Mouse (Mus musculus) layer of hippocampus, adult 8-10 months (tissue): ENCODE results near the gene Wfdc11. TPM values are rescaled to one million over a fixed set of nuclear protein-coding genes. Genes with fewer than 3 reads are reported as not detected.
"Not testable (repeated sequence)": the region's sequence is repeated elsewhere in the genome, so short reads cannot be mapped to it uniquely, and the experiment has no call there.

Source experiments
- DNase-seq, 2 experiments: peaks; one replicate each; pipeline ENCODE4 v3.0.0; 2022; ENCODE audit warnings: low spot score in 2 of 2
- total RNA-seq, 4 experiments: library from RNA; stranded (reverse); gene quantifications; 2 replicates each; pipeline ENCODE4 v1.2.4; 2022

Wfdc11 gene
- total RNA-seq: not detected

DNA sequence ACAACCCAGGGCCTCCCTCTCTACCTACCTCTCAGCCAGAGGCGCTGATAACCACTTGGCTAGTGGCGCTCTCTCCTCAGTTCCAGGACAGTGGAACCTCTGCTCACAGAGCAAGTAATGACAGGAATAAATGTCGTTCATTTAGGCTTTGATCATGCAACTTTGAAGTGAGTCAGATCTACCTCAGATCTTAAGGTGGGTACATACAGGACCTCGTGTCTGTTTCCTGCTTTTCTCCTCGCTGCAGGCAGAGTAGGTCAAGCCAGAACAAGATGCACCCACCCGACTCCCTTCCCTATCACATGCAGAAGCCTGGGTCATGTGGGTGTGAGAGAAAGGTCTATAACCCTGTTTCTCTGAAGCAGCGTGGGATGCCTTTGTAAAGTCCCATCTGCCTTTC is at the start of gene Wfdc11:
Gene Wfdc11 (minus strand): TSS at position 101 of the 400 bp plus-strand sequence.
- no peak for DNase-seq

- no peak for DNase-seq
Observed at GRCm38 (mm10) chr2:164723276-164723675, 49.4 kb upstream of the Wfdc11 start.

- DNase-seq: not testable (repeated sequence)
Observed at GRCm38 (mm10) chr2:164716194-164716786, 42.4 kb upstream of the Wfdc11 start.

- no peak for DNase-seq
Observed at GRCm38 (mm10) chr2:164715005-164715404, 41.1 kb upstream of the Wfdc11 start, which contains the start of gene Spint5. Spint5 (plus strand) TSS chr2:164715305.

DNA sequence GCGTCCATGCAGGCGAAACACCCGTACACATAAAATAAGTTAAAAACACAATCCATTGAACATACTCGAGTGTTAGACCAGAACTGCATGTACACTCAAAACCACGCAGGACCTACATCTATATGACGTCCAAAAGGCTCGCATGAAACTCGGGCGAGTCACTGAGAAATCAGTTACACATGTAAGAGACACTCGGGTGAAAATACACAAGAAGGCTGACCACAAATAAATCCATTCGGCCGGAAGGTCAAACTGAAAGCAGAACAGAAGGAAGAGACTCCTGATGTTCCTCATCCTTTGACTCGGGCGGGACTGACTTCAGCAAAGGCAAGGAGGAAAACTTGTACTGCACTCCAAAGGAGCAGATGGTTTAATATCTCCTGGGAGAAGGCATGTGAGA is 32.1 kb upstream of the Wfdc11 start:
- no peak for DNase-seq

DNA sequence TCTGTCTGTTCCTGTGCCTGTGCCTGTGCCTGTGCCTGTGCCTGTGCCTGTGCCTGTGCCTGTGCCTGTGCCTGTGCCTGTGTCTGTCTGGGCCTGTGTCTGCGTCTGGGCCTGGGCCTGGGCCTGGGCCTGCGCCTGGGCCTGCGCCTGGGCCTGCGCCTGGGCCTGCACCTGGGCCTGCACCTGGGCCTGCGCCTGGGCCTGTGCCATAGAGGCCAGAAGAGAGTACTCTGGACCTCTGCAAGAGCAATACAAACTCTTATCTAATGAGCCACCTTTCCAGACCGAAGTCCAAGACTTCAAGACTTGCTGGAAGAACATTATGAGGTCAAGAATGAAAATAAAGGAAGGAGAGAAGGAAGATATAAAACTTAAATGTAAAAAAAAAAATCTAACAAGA is 31.4 kb upstream of the Wfdc11 start:
- DNase-seq: no peak

DNA sequence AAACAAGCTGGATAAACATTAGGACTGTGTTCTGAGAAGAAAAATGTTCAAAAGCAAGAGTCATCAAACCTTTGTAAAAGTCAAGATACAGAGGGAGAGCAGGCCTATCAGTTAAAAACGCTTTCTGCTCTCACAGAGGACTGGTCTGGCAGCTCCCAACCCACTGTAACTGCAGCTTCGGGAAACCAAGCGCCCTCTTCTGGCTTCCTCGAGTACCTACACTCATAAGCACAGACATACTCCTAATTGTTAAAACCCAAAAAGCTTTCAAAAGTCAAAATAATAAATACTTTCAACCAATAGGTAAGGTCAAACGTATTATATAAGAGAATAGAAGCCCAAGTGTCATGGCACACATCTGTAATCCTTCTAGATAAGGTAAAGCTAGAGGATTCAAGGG is 30.3 kb upstream of the Wfdc11 start:
- no peak for DNase-seq

DNA sequence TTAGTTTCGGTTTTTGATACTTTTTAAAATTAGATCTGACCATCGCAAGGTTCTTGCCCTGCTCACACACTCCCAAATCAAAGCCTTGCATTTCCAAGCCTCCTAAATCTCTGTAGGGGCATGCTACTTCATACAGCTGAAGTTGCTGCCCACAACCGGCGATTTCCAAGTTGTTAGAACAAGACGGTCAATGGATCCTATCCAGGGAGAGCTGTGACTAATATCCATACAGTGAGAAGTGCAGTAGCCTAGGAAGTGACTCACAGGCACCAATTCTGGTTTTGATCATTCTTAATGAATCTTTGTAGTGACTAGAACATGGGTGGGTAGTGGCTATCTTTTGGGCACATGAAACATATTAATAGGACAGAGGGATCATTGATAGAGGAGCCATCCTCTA is 27.9 kb upstream of the Wfdc11 start:
- no peak for DNase-seq

DNA sequence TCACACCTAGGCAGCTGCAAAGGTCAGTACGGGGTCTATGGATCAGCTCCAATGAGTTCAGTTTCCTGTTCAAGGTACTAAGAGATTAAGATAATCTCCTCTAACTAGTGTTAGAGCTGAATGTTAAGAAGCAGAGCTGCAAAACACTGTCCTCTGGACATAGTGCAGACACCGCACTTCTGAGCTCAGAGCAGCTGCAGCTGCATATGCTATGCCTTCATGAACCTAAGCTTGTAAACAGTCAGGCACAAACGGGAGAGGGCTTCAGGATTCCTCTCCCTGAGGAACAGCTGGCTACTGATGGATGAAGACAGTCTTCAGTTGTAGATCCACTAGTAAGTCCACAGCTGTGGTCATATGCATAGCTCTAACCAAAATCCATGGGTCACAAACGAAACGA is 27.1 kb upstream of the Wfdc11 start:
- DNase-seq: no peak

DNA sequence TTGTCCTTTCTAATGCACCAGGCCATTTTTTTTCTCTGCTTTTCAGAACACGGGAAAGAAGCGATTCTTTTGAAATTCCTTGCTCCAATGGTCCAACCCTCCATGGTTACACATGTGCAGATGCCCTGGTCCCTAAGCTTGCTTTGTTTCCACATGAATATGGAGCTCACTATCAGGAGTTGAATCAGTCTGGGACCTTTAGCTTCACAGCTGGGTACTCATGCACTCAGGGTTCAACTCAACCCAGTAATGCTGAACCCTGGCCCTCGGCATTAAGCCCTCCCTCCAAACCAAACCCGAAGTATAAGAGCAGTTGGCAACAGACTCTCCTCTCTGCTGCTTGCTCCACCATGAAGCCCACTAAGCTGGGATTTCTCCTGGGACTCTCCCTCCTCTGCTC is 24.3 kb upstream of the Wfdc11 start, which contains the start of gene Spint4:
Gene Spint4 (plus strand): TSS at position 301 of the 400 bp plus-strand sequence.
- DNase-seq: no peak

DNA sequence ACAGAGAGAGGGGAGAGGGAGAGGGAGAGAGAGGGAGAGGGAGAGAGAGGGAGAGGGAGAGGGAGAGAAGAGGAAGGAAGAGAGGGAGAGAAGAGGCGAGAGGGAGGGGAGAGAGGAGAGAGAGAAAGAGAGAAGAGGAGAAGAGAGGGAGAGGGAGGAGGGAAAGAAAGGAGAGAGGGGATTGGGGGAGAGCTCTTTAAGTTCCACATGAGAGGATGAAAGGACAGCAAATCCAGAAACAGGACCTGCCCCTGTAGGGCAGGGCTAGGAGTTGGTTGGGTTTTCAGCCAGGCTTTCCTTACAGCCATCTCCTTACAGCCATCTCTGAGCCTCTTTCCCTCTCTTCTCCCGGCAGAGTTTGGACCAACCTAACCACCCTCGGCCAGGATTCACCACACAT is 10.9 kb upstream of the Wfdc11 start, which contains the start of gene Wfdc13:
Gene Wfdc13 (plus strand): TSS at position 301 of the 400 bp plus-strand sequence.
- no peak for DNase-seq

GRCm38 (mm10) chr2:164679906-164680305 is 6.0 kb upstream of the Wfdc11 start:
- no peak for DNase-seq

DNA sequence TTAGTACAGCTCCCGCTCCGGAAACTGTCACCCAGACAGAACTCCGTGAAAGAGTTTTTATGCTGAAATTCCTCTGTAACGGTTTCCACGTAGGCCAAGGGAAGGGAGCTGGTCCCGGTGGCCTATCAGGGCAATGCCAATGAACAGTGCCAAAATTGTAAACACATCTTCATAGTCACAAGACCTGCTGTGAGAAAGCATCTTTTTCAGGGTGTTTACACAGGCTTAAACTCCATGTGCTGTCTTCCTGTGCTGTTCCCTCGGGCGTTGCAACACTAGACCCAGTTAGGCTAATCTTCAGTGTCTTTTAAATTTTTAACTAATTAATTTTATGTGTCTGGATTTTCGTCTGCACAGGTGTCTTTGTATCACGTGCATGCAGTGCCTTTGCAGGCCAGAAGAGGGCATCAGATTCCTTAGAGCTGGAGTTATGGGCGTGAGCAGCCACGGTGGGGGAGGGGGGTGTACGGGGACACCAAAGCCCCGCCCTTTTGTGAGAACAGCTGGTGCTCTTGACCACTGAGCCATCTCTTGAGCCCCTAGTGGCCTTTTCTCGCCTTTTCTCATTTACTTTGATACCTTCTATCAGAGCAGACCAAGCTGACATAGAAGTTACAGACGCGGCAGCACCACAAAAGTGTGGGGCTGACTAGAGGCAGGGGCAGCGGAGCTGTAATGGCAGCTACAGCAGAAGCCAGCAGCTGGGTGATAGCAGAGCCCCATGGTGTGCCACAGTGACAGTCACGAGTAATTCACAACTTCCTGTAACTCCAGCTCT is 5.2 kb upstream of the Wfdc11 start:
- DNase-seq: peak; percentile 33 to 58

DNA sequence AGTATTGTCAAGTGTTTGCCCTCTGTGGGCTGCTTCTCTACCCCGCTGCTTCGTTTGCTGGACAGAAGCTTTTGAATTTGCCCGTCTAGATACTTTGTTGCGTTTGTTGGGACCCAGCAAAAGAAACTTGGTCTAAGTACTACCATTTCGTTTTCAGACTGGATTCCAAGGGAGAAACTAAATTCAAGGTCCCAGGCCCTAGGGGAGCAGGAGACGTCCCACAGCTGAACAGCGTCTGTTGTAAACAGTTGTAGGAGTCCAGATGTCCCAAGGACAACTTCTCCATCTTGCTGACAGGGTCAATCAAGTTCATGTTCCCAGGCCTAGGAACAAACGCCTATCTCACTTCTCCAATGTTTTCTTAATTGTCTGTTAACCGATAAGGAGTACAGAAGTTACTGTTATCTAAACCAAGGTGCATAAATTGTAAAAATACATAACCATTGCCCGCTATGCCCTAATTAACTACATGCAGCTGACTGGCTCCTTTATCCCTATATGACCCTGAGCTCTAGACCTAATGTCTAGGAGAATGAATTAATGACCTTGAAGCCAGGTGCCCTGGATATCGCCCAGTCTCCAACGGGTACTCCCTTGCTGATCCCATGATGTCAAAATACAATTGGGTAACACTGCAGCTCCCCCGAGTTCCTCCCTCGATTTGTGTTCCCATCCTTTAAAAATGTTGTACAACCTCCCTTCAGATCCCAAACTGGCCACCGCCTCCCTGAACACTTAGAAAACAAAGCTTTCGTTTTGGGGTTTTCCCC is 3.2 kb upstream of the Wfdc11 start:
- DNase-seq: no peak

DNA sequence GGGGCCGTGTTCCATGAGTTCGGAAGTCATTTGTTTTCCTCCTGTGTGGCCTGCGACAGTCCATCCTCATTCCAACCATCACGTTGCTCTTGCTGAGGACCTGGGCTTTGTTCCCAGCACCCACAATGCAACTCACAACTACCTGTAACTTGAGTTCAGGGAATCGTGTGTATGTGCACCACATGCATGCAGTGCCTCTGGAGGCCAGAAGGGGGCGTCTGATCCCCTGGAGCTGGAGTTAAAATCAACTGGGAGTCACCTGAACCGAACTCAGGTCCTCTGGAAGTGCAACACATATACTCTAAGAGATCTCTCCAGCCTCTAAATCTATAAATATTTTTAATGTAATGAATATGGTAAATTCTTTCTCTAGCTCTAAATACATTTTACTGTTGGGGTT is 2.2 kb upstream of the Wfdc11 start:
- DNase-seq: no peak

- DNase-seq: no peak
Observed at GRCm38 (mm10) chr2:164670938-164671337, 2.9 kb downstream of the Wfdc11 start.

DNA sequence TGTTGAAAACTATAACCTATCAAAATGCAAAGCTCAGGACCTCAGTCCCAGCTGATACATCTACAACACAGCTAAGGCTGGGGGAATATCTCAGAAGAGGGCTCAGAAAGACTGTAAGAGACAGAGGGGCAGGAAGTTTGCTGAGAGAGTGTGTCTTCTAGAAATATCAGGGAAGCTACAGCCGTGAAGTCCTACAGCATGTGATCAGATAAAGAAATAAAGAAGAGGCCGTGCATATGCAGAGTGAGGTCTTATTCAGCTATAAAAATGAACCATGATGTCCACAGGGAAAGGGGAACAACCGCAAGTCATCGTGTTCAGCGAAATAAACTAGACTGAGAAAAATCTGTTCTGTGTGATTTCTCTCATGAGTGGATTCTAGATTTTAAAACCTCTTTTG is 3.6 kb downstream of the Wfdc11 start:
- DNase-seq: no peak

- no peak for DNase-seq
Observed at GRCm38 (mm10) chr2:164664851-164665250, 9.0 kb downstream of the Wfdc11 start.

- DNase-seq: no peak
Observed at GRCm38 (mm10) chr2:164656483-164656882, 17.4 kb downstream of the Wfdc11 start, which contains the start of gene Wfdc9. Wfdc9 (minus strand) TSS chr2:164656583.

- DNase-seq: no peak
Observed at GRCm38 (mm10) chr2:164655858-164656257, 18.0 kb downstream of the Wfdc11 start, which contains the start of gene Wfdc10. Wfdc10 (plus strand) TSS chr2:164656046.

GRCm38 (mm10) chr2:164641881-164642673 is 31.8 kb downstream of the Wfdc11 start:
- no peak for DNase-seq
